Mouse (Mus musculus): ENCODE measurements around the gene Ccdc115. TPM values are rescaled to one million over a fixed set of nuclear protein-coding genes. Genes with fewer than 3 reads are reported as not detected.
A peak's percentile ranks its signal among the peaks of the same experiment; 100 is the strongest.

The Ccdc115 gene
- polyA plus RNA-seq, 1 experiment from 2014 or later, result 65.2 TPM

- 0 out of 2 replicates have a peak, but pooled peaks cover 2% of the 10 kb centered on the region for H3K36me3 ChIP-seq (ENCODE audit: control insufficient read depth, insufficient read depth, low read length)
- peaks cover 17% of the 10 kb centered on the region for H3K4me1 ChIP-seq (ENCODE audit: control insufficient read depth, insufficient read depth, low read length)
- ATAC-seq, result peak; percentile 25
- peak overlapping the region; percentile 91 for H3K27ac ChIP-seq (ENCODE audit: low read length)
- H3K4me3 ChIP-seq (ENCODE audit: low read depth, low read length), result peak overlapping the region; percentile 74
- peaks cover 14% of the 10 kb centered on the region for H3K9me3 ChIP-seq (replicated peaks; ENCODE audit: control insufficient read depth, low read length, poor library complexity, severe bottlenecking)
- peak overlapping the region; percentile 77 for H3K4me2 ChIP-seq (ENCODE audit: low read length)
- no peaks in the 10 kb centered on the region for H3K27me3 ChIP-seq (ENCODE audit: control insufficient read depth, insufficient read depth, low read depth, low read length)
- under 1% methylated on average over 30 of the region's 30 CpGs for WGBS
- H3K9ac ChIP-seq (ENCODE audit: low read depth, low read length), result peak overlapping the region; percentile 80
These were observed 4.8 kb downstream of the Ccdc115 start for GRCm38 (mm10) chr1:34434660-34435160.

DNA sequence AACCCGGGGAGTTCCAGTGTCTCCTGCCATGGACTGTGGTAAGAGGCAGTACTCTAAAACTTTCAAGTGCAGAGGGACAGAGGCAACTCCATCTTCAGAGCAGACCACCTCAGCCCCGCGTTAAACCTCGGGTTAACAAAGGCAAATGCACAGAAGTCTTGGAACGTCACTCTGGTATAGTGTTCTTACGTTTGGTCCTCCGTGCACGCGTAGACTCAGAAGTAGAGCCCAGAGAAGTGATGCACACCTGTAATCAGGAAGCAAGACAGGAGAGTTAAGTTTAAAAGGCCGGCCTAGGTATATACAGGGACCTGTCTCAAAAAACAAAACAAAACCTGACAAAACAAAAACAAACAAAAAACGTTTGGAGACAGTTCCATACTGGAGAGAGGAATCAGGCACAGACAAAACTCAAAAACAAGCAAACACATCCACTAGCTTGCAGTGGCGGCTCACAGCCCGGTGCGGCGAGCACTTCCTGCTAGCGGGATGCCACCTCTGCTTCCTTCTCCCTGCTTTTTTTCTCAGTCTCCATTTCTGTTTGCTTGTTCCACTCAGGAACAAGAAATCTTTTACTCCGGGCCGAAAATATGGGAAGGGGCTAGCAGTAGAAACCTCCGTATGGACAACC is 5.5 kb downstream of the Ccdc115 start:
- Histone ChIP-seq H3K4me2 (ENCODE audit: low read length) (peak overlapping the region; percentile 77), H3K36me3 (ENCODE audit: control insufficient read depth, insufficient read depth, low read length) (peaks cover 2% of the 10 kb centered on the region; the same call in 1 of the 2 replicates), H3K4me1 (ENCODE audit: control insufficient read depth, insufficient read depth, low read length) (peaks cover 17% of the 10 kb centered on the region), H3K9ac (ENCODE audit: low read depth, low read length) (peak overlapping the region; percentile 54), H3K27me3 (ENCODE audit: control insufficient read depth, insufficient read depth, low read depth, low read length) (no peaks in the 10 kb centered on the region), H3K9me3 (replicated peaks; ENCODE audit: control insufficient read depth, low read length, poor library complexity, severe bottlenecking) (peaks cover 14% of the 10 kb centered on the region), H3K27ac (ENCODE audit: low read length) (peak overlapping the region; percentile 91), H3K4me3 (ENCODE audit: low read depth, low read length) (peak overlapping the region; percentile 74)
- 5% methylated on average over 19 of the region's 19 CpGs for WGBS
- no peak for ATAC-seq

DNA sequence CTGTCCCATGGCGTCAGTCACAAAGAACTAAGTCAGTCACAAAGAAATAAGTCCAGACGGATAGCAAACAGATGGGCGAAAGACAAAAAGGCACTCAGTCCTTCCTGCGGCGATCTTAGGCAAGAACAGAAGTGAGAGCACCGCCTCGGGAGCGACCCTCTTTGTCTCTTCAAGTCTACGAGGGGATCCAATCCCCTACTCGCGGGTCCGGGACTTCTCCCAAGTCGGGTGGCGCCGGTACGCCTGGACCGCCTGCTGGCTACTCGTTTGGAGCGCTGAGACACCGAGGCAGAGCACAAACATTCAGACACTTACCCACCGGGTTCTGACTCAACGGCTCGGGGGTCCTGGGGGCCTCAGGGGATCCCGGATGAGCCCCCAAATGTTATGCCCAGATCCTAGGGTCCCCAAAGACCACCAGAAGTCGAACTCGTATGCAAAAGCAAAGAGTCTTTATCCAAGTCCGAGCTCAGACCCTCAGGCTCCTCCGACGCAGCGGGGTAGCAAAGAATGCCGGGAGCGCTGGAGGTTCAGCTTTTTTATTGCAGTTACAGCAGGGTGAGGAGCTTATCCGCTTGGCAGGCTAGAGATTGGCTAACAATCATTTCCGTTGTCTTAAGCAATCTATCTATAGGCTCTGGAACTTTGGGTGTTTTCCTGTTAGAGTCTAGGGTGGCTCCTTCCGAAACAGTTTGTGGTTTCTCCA is 6.5 kb downstream of the Ccdc115 start:
- Histone ChIP-seq H3K27ac (ENCODE audit: low read length) (peak overlapping the region; percentile 71), H3K4me3 (ENCODE audit: low read depth, low read length) (peak overlapping the region; percentile 53), H3K4me2 (ENCODE audit: low read length) (peak overlapping the region; percentile 77), H3K4me1 (ENCODE audit: control insufficient read depth, insufficient read depth, low read length) (peaks cover 9% of the 10 kb centered on the region), H3K36me3 (ENCODE audit: control insufficient read depth, insufficient read depth, low read length) (peaks cover 2% of the 10 kb centered on the region; the same call in 1 of the 2 replicates), H3K9me3 (replicated peaks; ENCODE audit: control insufficient read depth, low read length, poor library complexity, severe bottlenecking) (peaks cover 17% of the 10 kb centered on the region), H3K9ac (ENCODE audit: low read depth, low read length) (peak overlapping the region; percentile 73), H3K27me3 (ENCODE audit: control insufficient read depth, insufficient read depth, low read depth, low read length) (no peaks in the 10 kb centered on the region)
- no peak for ATAC-seq
- WGBS, result 6% methylated on average over 35 of the region's 35 CpGs

DNA sequence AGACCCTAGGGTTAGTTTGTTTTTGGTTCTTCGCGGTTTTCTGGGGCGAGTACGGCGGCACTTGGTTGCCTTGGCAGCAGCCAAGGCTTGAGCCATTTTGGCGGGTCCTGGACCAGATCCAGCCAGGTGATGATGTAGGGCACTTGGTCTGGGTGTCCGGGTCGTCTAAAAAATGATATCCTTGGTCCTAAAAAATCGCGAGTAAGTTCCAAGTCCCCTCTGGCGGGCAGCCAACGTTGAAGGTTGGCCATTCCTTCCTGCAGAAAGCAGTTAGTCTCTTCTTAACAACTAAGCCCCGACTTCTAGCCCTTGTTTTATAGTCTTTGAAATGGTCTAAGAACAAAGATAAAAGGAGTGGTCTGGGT is 7.1 kb downstream of the Ccdc115 start:
- Histone ChIP-seq H3K27ac (ENCODE audit: low read length) (no peak overlapping the region; the same call in 1 of the 2 replicates), H3K9me3 (replicated peaks; ENCODE audit: control insufficient read depth, low read length, poor library complexity, severe bottlenecking) (peaks cover 17% of the 10 kb centered on the region), H3K9ac (ENCODE audit: low read depth, low read length) (peak overlapping the region; percentile 73; the same call in 1 of the 2 replicates), H3K4me1 (ENCODE audit: control insufficient read depth, insufficient read depth, low read length) (peaks cover 9% of the 10 kb centered on the region), H3K4me2 (ENCODE audit: low read length) (peak overlapping the region; percentile 77), H3K4me3 (ENCODE audit: low read depth, low read length) (peak overlapping the region; percentile 53), H3K27me3 (ENCODE audit: control insufficient read depth, insufficient read depth, low read depth, low read length) (no peaks in the 10 kb centered on the region), H3K36me3 (ENCODE audit: control insufficient read depth, insufficient read depth, low read length) (peaks cover 2% of the 10 kb centered on the region; the same call in 1 of the 2 replicates)
- WGBS, result 23% methylated on average over 13 of the region's 13 CpGs
- ATAC-seq, result no peak

DNA sequence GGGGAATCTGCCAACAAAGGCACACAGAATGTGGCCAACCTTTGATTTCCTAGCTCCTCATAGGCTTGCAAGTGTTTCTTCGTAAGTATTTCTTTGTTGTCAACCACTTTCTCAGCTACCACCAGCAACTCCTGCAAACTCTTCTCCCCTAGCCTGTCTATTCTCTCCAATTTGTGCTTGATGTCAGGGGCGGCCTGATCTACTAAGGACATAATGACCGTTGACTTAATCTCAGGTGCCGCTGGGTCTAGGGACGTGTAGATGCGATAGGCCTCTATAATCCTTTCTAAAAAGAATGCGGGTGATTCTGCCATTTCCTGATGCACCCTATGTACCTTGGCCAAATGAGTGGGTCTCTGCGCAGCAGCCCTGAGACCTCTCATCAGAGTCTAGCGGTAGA is 8.0 kb downstream of the Ccdc115 start:
- Histone ChIP-seq H3K4me3 (ENCODE audit: low read depth, low read length) (no peak overlapping the region), H3K9ac (ENCODE audit: low read depth, low read length) (no peak overlapping the region), H3K4me2 (ENCODE audit: low read length) (no peak overlapping the region), H3K36me3 (ENCODE audit: control insufficient read depth, insufficient read depth, low read length) (peaks cover 2% of the 10 kb centered on the region; the same call in 1 of the 2 replicates), H3K4me1 (ENCODE audit: control insufficient read depth, insufficient read depth, low read length) (peaks cover 9% of the 10 kb centered on the region), H3K27ac (ENCODE audit: low read length) (no peak overlapping the region), H3K27me3 (ENCODE audit: control insufficient read depth, insufficient read depth, low read depth, low read length) (no peaks in the 10 kb centered on the region), H3K9me3 (replicated peaks; ENCODE audit: control insufficient read depth, low read length, poor library complexity, severe bottlenecking) (peaks cover 17% of the 10 kb centered on the region)
- WGBS, result 95% methylated on average over 9 of the region's 9 CpGs
- ATAC-seq, result no peak

DNA sequence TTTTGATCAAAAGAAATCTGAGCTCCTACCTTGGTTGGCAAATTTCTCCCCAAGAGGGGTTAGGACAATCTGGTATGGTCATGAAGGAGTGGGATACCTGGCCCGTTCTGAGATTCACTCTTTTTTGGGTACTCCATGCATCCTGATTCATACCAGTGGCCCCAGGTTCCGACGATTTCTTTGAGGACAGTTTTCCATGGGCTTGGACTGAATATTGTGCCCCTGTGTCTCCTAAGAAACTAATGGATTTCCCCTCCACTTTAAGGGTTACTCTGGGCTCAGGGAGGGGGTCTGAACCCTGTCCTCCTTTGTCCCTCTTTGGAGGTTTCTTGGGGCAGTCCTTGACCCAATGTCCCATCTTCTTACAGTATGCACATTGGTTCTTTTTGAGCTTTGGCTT is 8.5 kb downstream of the Ccdc115 start:
- no peak for ATAC-seq
- H3K9ac ChIP-seq (ENCODE audit: low read depth, low read length), result no peak overlapping the region
- peaks cover 17% of the 10 kb centered on the region for H3K9me3 ChIP-seq (replicated peaks; ENCODE audit: control insufficient read depth, low read length, poor library complexity, severe bottlenecking)
- H3K4me1 ChIP-seq (ENCODE audit: control insufficient read depth, insufficient read depth, low read length), result peaks cover 9% of the 10 kb centered on the region
- H3K4me3 ChIP-seq (ENCODE audit: low read depth, low read length), result no peak overlapping the region
- H3K27me3 ChIP-seq (ENCODE audit: control insufficient read depth, insufficient read depth, low read depth, low read length), result no peaks in the 10 kb centered on the region
- H3K4me2 ChIP-seq (ENCODE audit: low read length), result no peak overlapping the region
- no peak overlapping the region for H3K27ac ChIP-seq (ENCODE audit: low read length)
- WGBS, result 94% methylated on average over 3 of the region's 3 CpGs
- H3K36me3 ChIP-seq (ENCODE audit: control insufficient read depth, insufficient read depth, low read length), result peaks cover 2% of the 10 kb centered on the region; the same call in 1 of the 2 replicates

GRCm38 (mm10) chr1:34429281-34429680 is 10.2 kb downstream of the Ccdc115 start:
- 92% methylated on average over 4 of the region's 4 CpGs for WGBS
- peaks cover 17% of the 10 kb centered on the region for H3K9me3 ChIP-seq (replicated peaks; ENCODE audit: control insufficient read depth, low read length, poor library complexity, severe bottlenecking)
- no peak for ATAC-seq

GRCm38 (mm10) chr1:34428466-34428865 is 11.0 kb downstream of the Ccdc115 start:
- Histone ChIP-seq H3K4me3 (ENCODE audit: low read depth, low read length) (no peak overlapping the region), H3K27ac (ENCODE audit: low read length) (no peak overlapping the region), H3K36me3 (ENCODE audit: control insufficient read depth, insufficient read depth, low read length) (peaks cover 2% of the 10 kb centered on the region; the same call in 1 of the 2 replicates), H3K27me3 (ENCODE audit: control insufficient read depth, insufficient read depth, low read depth, low read length) (no peaks in the 10 kb centered on the region), H3K9ac (ENCODE audit: low read depth, low read length) (no peak overlapping the region), H3K4me1 (ENCODE audit: control insufficient read depth, insufficient read depth, low read length) (peaks cover 3% of the 10 kb centered on the region), H3K4me2 (ENCODE audit: low read length) (no peak overlapping the region), H3K9me3 (replicated peaks; ENCODE audit: control insufficient read depth, low read length, poor library complexity, severe bottlenecking) (peaks cover 17% of the 10 kb centered on the region)
- no peak for ATAC-seq
- WGBS, result 98% methylated on average over 2 of the region's 2 CpGs

More at GRCm38 (mm10) chr1:34429281-34429680, 10.2 kb downstream of the Ccdc115 start:
- Histone ChIP-seq H3K9ac (ENCODE audit: low read depth, low read length) (no peak overlapping the region), H3K4me1 (ENCODE audit: control insufficient read depth, insufficient read depth, low read length) (peaks cover 9% of the 10 kb centered on the region), H3K4me2 (ENCODE audit: low read length) (no peak overlapping the region), H3K36me3 (ENCODE audit: control insufficient read depth, insufficient read depth, low read length) (peaks cover 2% of the 10 kb centered on the region; the same call in 1 of the 2 replicates), H3K27me3 (ENCODE audit: control insufficient read depth, insufficient read depth, low read depth, low read length) (no peaks in the 10 kb centered on the region), H3K27ac (ENCODE audit: low read length) (no peak overlapping the region), H3K4me3 (ENCODE audit: low read depth, low read length) (no peak overlapping the region)

Data from midbrain, embryonic 16.5 days (tissue).